ENCODE assay signal across 23 mouse cellular contexts in the genomic region with DNA sequence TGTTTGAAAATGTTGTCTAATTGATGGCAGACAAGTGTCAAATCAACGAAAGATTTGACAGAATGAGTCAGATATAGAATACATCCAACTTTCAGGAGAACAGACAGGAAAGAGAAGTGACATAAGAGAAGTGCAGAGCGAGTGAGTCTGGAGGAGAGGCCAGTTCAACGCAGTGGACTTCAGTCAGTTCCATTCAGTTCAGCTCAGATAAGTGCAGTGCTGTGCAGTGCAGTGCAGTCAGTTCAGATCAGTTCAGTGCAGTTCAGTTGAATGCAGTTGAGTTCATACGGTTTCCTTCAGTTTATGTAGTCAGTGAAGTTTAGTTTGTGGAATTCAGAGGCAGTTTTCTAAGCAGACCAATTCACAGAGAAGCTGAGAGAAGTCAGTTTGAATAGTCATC. TPM values are rescaled to one million over a fixed set of nuclear protein-coding genes. Genes with fewer than 3 reads are reported as not detected.
DNase-seq lines count a peak whose midpoint lies in the region; ATAC-seq and TF ChIP-seq lines count a peak whose summit lies in the region.
"Had no signal": no experiment of that assay in that cellular context is flagged by ENCODE, and none has a peak within 500 bp of the region (broad histone marks: within the 10 kb centered on the region; RNA-seq: fewer than 3 reads in every experiment).

No protein-coding gene starts in this region.

- H3K4me1 ChIP-seq in intestine, embryonic 16.5 days (ENCODE audit: control insufficient read depth, insufficient read depth, low read length) = no peaks in the 10 kb centered on the region
- no peaks in the 10 kb centered on the region for H3K4me1 ChIP-seq in intestine, embryonic 15.5 days (replicated peaks)
- no peaks in the 10 kb centered on the region for H3K4me1 ChIP-seq in intestine, postnatal 0 days (replicated peaks; ENCODE audit: control insufficient read depth, insufficient read depth, low read length)
- H3K4me1 ChIP-seq in small intestine, adult 2 months (ENCODE audit: control insufficient read depth, insufficient read depth, insufficient read length, low read length) = no peaks in the 10 kb centered on the region; the same call in 1 of the 2 replicates
- no peaks in the 10 kb centered on the region for H3K4me1 ChIP-seq in stomach, postnatal 0 days (replicated peaks; ENCODE audit: control insufficient read depth, insufficient read depth)
- no peaks in the 10 kb centered on the region for H3K4me1 ChIP-seq in forebrain, embryonic 14.5 days (ENCODE audit: control insufficient read depth, insufficient read depth, low read length)

- no peak overlapping the region for H3K9ac ChIP-seq in intestine, embryonic 16.5 days (ENCODE audit: low read depth, low read length)
- H3K9ac ChIP-seq in intestine, embryonic 15.5 days = no peak overlapping the region
- no peak overlapping the region for H3K9ac ChIP-seq in intestine, postnatal 0 days (ENCODE audit: low read depth, low read length)
- H3K9ac ChIP-seq in stomach, postnatal 0 days (ENCODE audit: low read length) = no peak overlapping the region
- H3K9ac ChIP-seq in forebrain, embryonic 14.5 days (ENCODE audit: low read length) = no peak overlapping the region

- 73% methylated on average over 4 of the region's 4 CpGs for WGBS in intestine, embryonic 16.5 days
- WGBS in intestine, embryonic 15.5 days = 79% methylated on average over 4 of the region's 4 CpGs
- 62% methylated on average over 4 of the region's 4 CpGs for WGBS in intestine, postnatal 0 days
- 46% methylated on average over 4 of the region's 4 CpGs for whole genome bisulfite sequencing in small intestine, adult 2 months
- WGBS in stomach, postnatal 0 days = 63% methylated on average over 4 of the region's 4 CpGs
- 77% methylated on average over 4 of the region's 4 CpGs for WGBS in forebrain, embryonic 14.5 days

- ATAC-seq in intestine, embryonic 16.5 days = peak; percentile 77
- ATAC-seq in intestine, embryonic 15.5 days = no peak
- ATAC-seq in intestine, postnatal 0 days = peak; percentile 99
- peak; percentile 74 for ATAC-seq in stomach, postnatal 0 days (ENCODE audit: low FRiP score, low TSS enrichment)
- no peak for ATAC-seq in forebrain, embryonic 14.5 days
- ATAC-seq: activated CD4-positive, CD25-positive, alpha-beta regulatory T cell, adult 4 months; CD4-positive, CD25-positive, alpha-beta regulatory T cell, adult 4 months; Patski had no signal

- no peaks in the 10 kb centered on the region for H3K27me3 ChIP-seq in intestine, embryonic 16.5 days (replicated peaks; ENCODE audit: control insufficient read depth, insufficient read depth, low read length)
- no peaks in the 10 kb centered on the region for H3K27me3 ChIP-seq in intestine, embryonic 15.5 days (replicated peaks)
- no peaks in the 10 kb centered on the region for H3K27me3 ChIP-seq in intestine, postnatal 0 days (replicated peaks; ENCODE audit: control insufficient read depth, insufficient read depth, low read length)
- no peaks in the 10 kb centered on the region for H3K27me3 ChIP-seq in small intestine, adult 2 months (ENCODE audit: control insufficient read depth, insufficient read depth, low read length)
- no peaks in the 10 kb centered on the region for H3K27me3 ChIP-seq in stomach, postnatal 0 days (ENCODE audit: control insufficient read depth, insufficient read depth, low read length)
- H3K27me3 ChIP-seq in forebrain, embryonic 14.5 days (replicated peaks; ENCODE audit: control insufficient read depth, insufficient read depth, low read length) = no peaks in the 10 kb centered on the region

- TF ChIP-seq EP300 in stomach, postnatal 0 days (optimal IDR thresholded peaks at IDR 0.05) = no peak

- no peak overlapping the region for H3K4me2 ChIP-seq in intestine, embryonic 16.5 days (ENCODE audit: low read depth, low read length)
- H3K4me2 ChIP-seq in intestine, embryonic 15.5 days (replicated peaks) = no peak overlapping the region
- H3K4me2 ChIP-seq in intestine, postnatal 0 days (replicated peaks; ENCODE audit: low read depth) = no peak overlapping the region
- no peak overlapping the region for H3K4me2 ChIP-seq in stomach, postnatal 0 days (replicated peaks; ENCODE audit: low read depth)
- H3K4me2 ChIP-seq in forebrain, embryonic 14.5 days (ENCODE audit: low read length) = no peak overlapping the region

- H3K36me3 ChIP-seq in intestine, embryonic 16.5 days (ENCODE audit: control insufficient read depth, insufficient read depth, low read length) = no peaks in the 10 kb centered on the region
- H3K36me3 ChIP-seq in intestine, embryonic 15.5 days = no peaks in the 10 kb centered on the region
- no peaks in the 10 kb centered on the region for H3K36me3 ChIP-seq in intestine, postnatal 0 days (ENCODE audit: control insufficient read depth, insufficient read depth)
- H3K36me3 ChIP-seq in small intestine, adult 2 months (ENCODE audit: control insufficient read depth, insufficient read depth, low read length) = no peaks in the 10 kb centered on the region
- H3K36me3 ChIP-seq in stomach, postnatal 0 days (ENCODE audit: control insufficient read depth, insufficient read depth, low read length) = no peaks in the 10 kb centered on the region
- no peaks in the 10 kb centered on the region for H3K36me3 ChIP-seq in forebrain, embryonic 14.5 days (ENCODE audit: control insufficient read depth, insufficient read depth, low read length)
- H3K36me3 ChIP-seq: G1E had no signal

- H3K9me3 ChIP-seq in intestine, embryonic 16.5 days (ENCODE audit: control insufficient read depth, low read length) = no peaks in the 10 kb centered on the region
- H3K9me3 ChIP-seq in intestine, embryonic 15.5 days = no peaks in the 10 kb centered on the region
- H3K9me3 ChIP-seq in intestine, postnatal 0 days (ENCODE audit: control insufficient read depth) = no peaks in the 10 kb centered on the region
- H3K9me3 ChIP-seq in stomach, postnatal 0 days (ENCODE audit: control insufficient read depth, low read length) = no peaks in the 10 kb centered on the region
- no peaks in the 10 kb centered on the region for H3K9me3 ChIP-seq in forebrain, embryonic 14.5 days (replicated peaks; ENCODE audit: control insufficient read depth, low read length)
- H3K9me3 ChIP-seq: G1E had no signal

- no peak for TF ChIP-seq POLR2A in small intestine, adult 2 months (IDR thresholded peaks at IDR 0.05; ENCODE audit: low read depth, low read length)

- DNase-seq in stomach, postnatal 0 days (ENCODE audit: low spot score) = no peak
- no peak for DNase-seq in testis, postnatal 14 days (ENCODE audit: low spot score)
- no peak for DNase-seq in right cerebral cortex, postnatal 25 days
- DNase-seq in forebrain, embryonic 14.5 days (ENCODE audit: low spot score) = no peak
- DNase-seq: adrenal gland, adult 2 months; adrenal gland, adult 8-10 months; adrenal gland, postnatal 10 days; adrenal gland, postnatal 14 days; adrenal gland, postnatal 25 days; adrenal gland, postnatal 36 days; B cell, adult 2 months; cerebellum, adult 11 months; cerebellum, adult 11-12 months had no signal

- no peak overlapping the region for H3K27ac ChIP-seq in intestine, embryonic 16.5 days (ENCODE audit: low read length)
- no peak overlapping the region for H3K27ac ChIP-seq in intestine, embryonic 15.5 days
- H3K27ac ChIP-seq in intestine, postnatal 0 days (ENCODE audit: low read depth, low read length) = no peak overlapping the region
- H3K27ac ChIP-seq in small intestine, adult 2 months (ENCODE audit: insufficient read depth, low read depth, low read length) = peak overlapping the region; percentile 85
- no peak overlapping the region for H3K27ac ChIP-seq in stomach, postnatal 0 days (replicated peaks)
- H3K27ac ChIP-seq in forebrain, embryonic 14.5 days (ENCODE audit: low read depth, low read length) = no peak overlapping the region

- no peak for TF ChIP-seq CTCF in intestine, postnatal 0 days (IDR thresholded peaks at IDR 0.05; ENCODE audit: low read depth)
- no peak for TF ChIP-seq CTCF in small intestine, adult 2 months (IDR thresholded peaks at IDR 0.05; ENCODE audit: extremely low read depth, insufficient read length, insufficient replicate concordance, low read depth, low read length)
- no peak for TF ChIP-seq CTCF in stomach, postnatal 0 days (IDR thresholded peaks at IDR 0.05; ENCODE audit: low read depth)

- no peak overlapping the region for H3K4me3 ChIP-seq in intestine, embryonic 16.5 days (ENCODE audit: low read length)
- no peak overlapping the region for H3K4me3 ChIP-seq in intestine, embryonic 15.5 days (replicated peaks)
- no peak overlapping the region for H3K4me3 ChIP-seq in intestine, postnatal 0 days (ENCODE audit: low read depth, low read length)
- H3K4me3 ChIP-seq in small intestine, adult 2 months (ENCODE audit: low read depth, low read length) = no peak overlapping the region
- H3K4me3 ChIP-seq in stomach, postnatal 0 days (ENCODE audit: low read depth, low read length) = no peak overlapping the region
- H3K4me3 ChIP-seq in forebrain, embryonic 14.5 days (ENCODE audit: low read depth, low read length) = no peak overlapping the region

RNA-seq across cellular contexts. Expression of gene Gm49340, which starts 7.4 kb away (rescaled TPM):
- polyA plus RNA-seq in intestine, embryonic 16.5 days (2015; fragmentation: Nextera tagmentation; extraction: Ambion mirVana) = not detected in 2 replicates
- polyA plus RNA-seq in intestine, embryonic 15.5 days (2015; fragmentation: Nextera tagmentation; extraction: Ambion mirVana) = not detected in 2 replicates
- polyA plus RNA-seq in intestine, postnatal 0 days (2015; fragmentation: Nextera tagmentation; extraction: Ambion mirVana) = not detected in 2 replicates
- polyA plus RNA-seq in small intestine, adult 2 months (2012; rRNA removed) = not detected in 2 replicates
- not detected in 2 replicates for polyA plus RNA-seq in stomach, postnatal 0 days (2015; fragmentation: Nextera tagmentation; extraction: Ambion mirVana)
- not detected in 2 replicates for polyA plus RNA-seq in forebrain, embryonic 14.5 days (2014; fragmentation: Nextera tagmentation; extraction: Ambion mirVana)
- polyA plus RNA-seq: activated CD4-positive, CD25-positive, alpha-beta regulatory T cell, adult 4 months; adrenal gland, adult 2 months; brain, embryonic 14.5 days; C2C12; CD4-positive, CD25-positive, alpha-beta regulatory T cell, adult 4 months; G1E; Patski had no signal

RNA-seq across cellular contexts. Expression of gene Spata22, which starts 7.4 kb away (rescaled TPM):
- polyA plus RNA-seq in intestine, embryonic 16.5 days (2015; fragmentation: Nextera tagmentation; extraction: Ambion mirVana) = 0.21 and 0.31 TPM in 2 replicates
- 0.18 and 0.47 TPM in 2 replicates for polyA plus RNA-seq in intestine, embryonic 15.5 days (2015; fragmentation: Nextera tagmentation; extraction: Ambion mirVana)
- 0.14 and 0.16 TPM in 2 replicates for polyA plus RNA-seq in intestine, postnatal 0 days (2015; fragmentation: Nextera tagmentation; extraction: Ambion mirVana)
- polyA plus RNA-seq in small intestine, adult 2 months (2012; rRNA removed) = not detected in 2 replicates
- 0.17 TPM in 1 of 2 replicates, not detected in the other for polyA plus RNA-seq in stomach, postnatal 0 days (2015; fragmentation: Nextera tagmentation; extraction: Ambion mirVana)
- not detected in 2 replicates for polyA plus RNA-seq in forebrain, embryonic 14.5 days (2014; fragmentation: Nextera tagmentation; extraction: Ambion mirVana)
- polyA plus RNA-seq: activated CD4-positive, CD25-positive, alpha-beta regulatory T cell, adult 4 months; adrenal gland, adult 2 months; C2C12; CD4-positive, CD25-positive, alpha-beta regulatory T cell, adult 4 months; G1E had no signal

RNA-seq across cellular contexts. Expression of gene Aspa, which starts 7.5 kb away (rescaled TPM):
- 1.5 and 2.3 TPM in 2 replicates for polyA plus RNA-seq in intestine, embryonic 16.5 days (2015; fragmentation: Nextera tagmentation; extraction: Ambion mirVana)
- 0.94 and 1.3 TPM in 2 replicates for polyA plus RNA-seq in intestine, embryonic 15.5 days (2015; fragmentation: Nextera tagmentation; extraction: Ambion mirVana)
- 8.4 and 13.5 TPM in 2 replicates for polyA plus RNA-seq in intestine, postnatal 0 days (2015; fragmentation: Nextera tagmentation; extraction: Ambion mirVana)
- 1.4 and 9.3 TPM in 2 replicates for polyA plus RNA-seq in small intestine, adult 2 months (2012; rRNA removed)
- 2.7 and 3.3 TPM in 2 replicates for polyA plus RNA-seq in stomach, postnatal 0 days (2015; fragmentation: Nextera tagmentation; extraction: Ambion mirVana)
- polyA plus RNA-seq in forebrain, embryonic 14.5 days (2014; fragmentation: Nextera tagmentation; extraction: Ambion mirVana) = 0.74 and 0.91 TPM in 2 replicates
- polyA plus RNA-seq: G1E had no signal

RNA-seq across cellular contexts. Expression of gene Olfr20, which starts 13.7 kb away (rescaled TPM):
- polyA plus RNA-seq in intestine, embryonic 16.5 days (2015; fragmentation: Nextera tagmentation; extraction: Ambion mirVana) = not detected in 2 replicates
- polyA plus RNA-seq in intestine, embryonic 15.5 days (2015; fragmentation: Nextera tagmentation; extraction: Ambion mirVana) = not detected in 2 replicates
- not detected in 2 replicates for polyA plus RNA-seq in intestine, postnatal 0 days (2015; fragmentation: Nextera tagmentation; extraction: Ambion mirVana)
- polyA plus RNA-seq in small intestine, adult 2 months (2012; rRNA removed) = 0.22 TPM in 1 of 2 replicates, not detected in the other
- 0.06 TPM in 1 of 2 replicates, not detected in the other for polyA plus RNA-seq in stomach, postnatal 0 days (2015; fragmentation: Nextera tagmentation; extraction: Ambion mirVana)
- polyA plus RNA-seq in forebrain, embryonic 14.5 days (2014; fragmentation: Nextera tagmentation; extraction: Ambion mirVana) = not detected in 2 replicates
- polyA plus RNA-seq: activated CD4-positive, CD25-positive, alpha-beta regulatory T cell, adult 4 months; brain, embryonic 14.5 days; C2C12; CD4-positive, CD25-positive, alpha-beta regulatory T cell, adult 4 months; G1E; Patski had no signal

RNA-seq across cellular contexts. Expression of gene Olfr376, which starts 34.1 kb away (rescaled TPM):
- polyA plus RNA-seq in intestine, embryonic 16.5 days (2015; fragmentation: Nextera tagmentation; extraction: Ambion mirVana) = not detected in 2 replicates
- polyA plus RNA-seq in intestine, embryonic 15.5 days (2015; fragmentation: Nextera tagmentation; extraction: Ambion mirVana) = not detected in 2 replicates
- not detected in 2 replicates for polyA plus RNA-seq in intestine, postnatal 0 days (2015; fragmentation: Nextera tagmentation; extraction: Ambion mirVana)
- polyA plus RNA-seq in small intestine, adult 2 months (2012; rRNA removed) = not detected in 2 replicates
- not detected in 2 replicates for polyA plus RNA-seq in stomach, postnatal 0 days (2015; fragmentation: Nextera tagmentation; extraction: Ambion mirVana)
- not detected in 2 replicates for polyA plus RNA-seq in forebrain, embryonic 14.5 days (2014; fragmentation: Nextera tagmentation; extraction: Ambion mirVana)
- polyA plus RNA-seq: activated CD4-positive, CD25-positive, alpha-beta regulatory T cell, adult 4 months; adrenal gland, adult 2 months; brain, embryonic 14.5 days; C2C12; CD4-positive, CD25-positive, alpha-beta regulatory T cell, adult 4 months; G1E; Patski had no signal

Comparison
In these comparisons a context has a peak if more than half of its experiments do, and no peak if none do; other contexts are left out.
1. ATAC-seq: peak in intestine, embryonic 16.5 days (single experiment), intestine, postnatal 0 days (single experiment) and stomach, postnatal 0 days (single experiment); none in intestine, embryonic 15.5 days (single experiment) and forebrain, embryonic 14.5 days (single experiment).